Mouse (Mus musculus): ENCODE data around the gene Mest.

- no peak for TF ChIP-seq GATA1 (IDR thresholded peaks at IDR 0.05; ENCODE audit: low read length)
- no peak for TF ChIP-seq TAL1 (IDR thresholded peaks at IDR 0.05; ENCODE audit: low read length)
Observed at GRCm38 (mm10) chr6:30748358-30748910, 25.1 kb downstream of the Mest start.
